Mouse (Mus musculus): ENCODE measurements around the gene Osbp2.
A peak's percentile ranks its signal among the peaks of the same experiment; 100 is the strongest.

Gene Osbp2

DNA sequence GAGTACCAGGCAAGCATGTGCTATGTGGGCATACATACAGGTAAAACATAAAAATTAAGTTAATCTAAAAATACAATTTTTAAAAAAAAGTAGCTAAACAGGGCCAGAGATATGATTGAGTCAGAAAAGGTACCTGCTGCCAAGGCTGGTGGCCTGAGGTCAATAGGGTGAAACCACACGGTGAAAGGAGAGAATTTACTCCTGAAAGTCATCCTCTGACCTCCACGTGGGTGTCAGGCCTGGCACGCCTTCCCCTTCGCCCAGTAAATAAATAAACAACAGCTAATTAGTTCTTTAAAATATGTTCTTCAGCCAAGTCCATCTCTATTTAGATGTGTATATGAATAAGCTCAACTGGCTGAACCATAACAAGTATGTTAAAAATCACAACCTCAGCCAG is 3.3 kb downstream of the Osbp2 start:
- no peak for DNase-seq

GRCm38 (mm10) chr11:3859778-3860177 is 3.9 kb downstream of the Osbp2 start:
- DNase-seq: no peak

DNA sequence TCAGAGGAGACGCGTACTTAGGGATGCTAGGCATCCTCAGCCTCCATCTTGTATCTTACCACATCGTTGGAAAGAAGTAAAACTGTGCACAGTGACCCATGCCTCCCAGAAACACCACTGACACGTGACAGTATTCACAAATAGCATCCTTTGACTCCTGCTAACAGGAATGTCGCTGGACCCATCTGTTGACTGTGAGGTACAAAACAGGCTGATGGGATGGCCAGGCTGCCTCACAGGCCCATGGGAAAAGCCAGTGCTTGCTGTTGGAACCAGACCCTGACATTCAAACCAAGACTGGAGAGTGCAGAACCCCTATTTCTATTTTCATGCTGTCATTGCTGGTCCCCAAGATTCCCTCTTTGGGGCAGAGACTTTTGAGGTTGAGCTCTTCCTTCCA is 5.8 kb downstream of the Osbp2 start:
- no peak for DNase-seq

DNA sequence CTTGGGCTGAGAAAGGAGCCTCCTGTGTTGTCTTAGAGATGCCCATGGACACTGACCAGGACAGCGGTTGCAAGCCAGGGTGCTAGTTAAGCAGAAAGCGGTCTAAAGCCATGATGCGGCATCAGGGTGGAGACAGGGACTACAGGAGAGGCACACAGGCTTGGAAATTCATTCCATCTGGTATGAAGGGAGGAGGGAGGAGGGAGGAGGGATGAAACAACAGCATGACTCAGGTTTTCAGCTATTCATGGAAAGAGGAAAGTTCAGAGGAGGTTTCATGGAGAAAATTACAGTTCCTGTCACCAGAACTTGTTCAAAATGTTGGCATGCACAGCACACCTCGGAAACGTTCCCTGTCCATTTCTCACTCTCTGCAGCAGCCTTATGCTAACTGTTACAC is 7.9 kb downstream of the Osbp2 start:
- no peak for DNase-seq

GRCm38 (mm10) chr11:3854156-3854555 is 9.5 kb downstream of the Osbp2 start:
- no peak for DNase-seq

GRCm38 (mm10) chr11:3853481-3854034 is 10.1 kb downstream of the Osbp2 start:
- DNase-seq: peak; percentile 56

GRCm38 (mm10) chr11:3853031-3853430 is 10.7 kb downstream of the Osbp2 start:
- no peak for DNase-seq

GRCm38 (mm10) chr11:3851872-3852271 is 11.8 kb downstream of the Osbp2 start:
- DNase-seq: no peak

GRCm38 (mm10) chr11:3850746-3851277 is 12.9 kb downstream of the Osbp2 start:
- no peak for DNase-seq

DNA sequence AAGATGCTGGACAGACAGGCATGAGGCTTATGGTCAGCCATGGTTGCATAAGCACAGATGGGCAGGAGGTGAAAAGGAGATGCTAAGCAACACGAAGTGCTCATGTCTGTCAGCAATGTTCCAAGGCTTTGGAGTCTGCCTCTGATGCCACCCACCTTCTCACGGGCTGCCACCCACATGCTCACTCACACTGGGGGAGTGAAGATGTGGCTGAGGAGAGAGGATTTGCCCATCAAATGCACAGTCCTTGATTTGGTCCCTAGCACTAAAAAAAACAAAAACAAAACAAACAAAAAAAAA is 13.4 kb downstream of the Osbp2 start:
- DNase-seq: no peak

DNA sequence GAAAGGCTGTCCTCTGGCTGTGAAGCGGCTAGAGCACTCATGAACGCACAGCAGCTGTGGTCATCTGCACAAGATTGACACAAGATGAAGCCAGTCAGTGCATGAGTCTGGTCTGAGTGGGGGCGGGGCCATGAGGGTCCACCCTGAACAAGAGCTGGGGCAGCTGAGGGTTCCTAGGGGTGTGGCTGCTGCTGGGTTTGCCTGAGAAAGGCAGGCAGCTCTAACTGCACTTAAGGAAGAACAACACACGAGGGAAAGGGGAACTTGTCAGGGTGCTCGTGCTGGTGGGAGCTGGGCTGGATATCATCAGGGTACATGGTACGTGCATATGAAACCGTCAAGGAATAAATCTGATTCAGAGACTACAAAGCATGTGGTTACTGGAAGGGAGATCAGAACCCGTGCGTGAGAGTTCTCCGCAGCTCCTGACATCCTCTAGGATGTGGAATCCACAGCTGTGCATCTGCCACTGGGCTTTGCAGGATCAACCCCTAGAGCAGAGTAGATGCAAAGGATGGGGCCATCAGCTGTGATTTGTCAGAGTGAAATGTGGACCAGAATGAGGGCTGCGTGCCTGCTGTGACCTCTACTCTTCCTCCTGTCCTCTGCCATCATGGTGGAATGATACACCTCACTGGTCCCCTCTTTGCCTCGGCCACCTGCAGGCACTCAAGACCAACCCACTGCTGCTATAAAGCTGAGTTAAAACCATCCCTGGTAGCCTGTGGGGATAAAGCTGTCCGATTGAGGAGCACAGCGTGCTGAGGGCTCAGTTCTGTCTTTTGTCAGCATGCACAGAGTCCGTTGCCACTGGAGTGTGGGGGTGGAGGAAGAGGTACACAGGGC is 14.0 kb downstream of the Osbp2 start:
- no peak for DNase-seq

- no peak for DNase-seq
Measured at GRCm38 (mm10) chr11:3846351-3846750, 17.4 kb downstream of the Osbp2 start.

DNA sequence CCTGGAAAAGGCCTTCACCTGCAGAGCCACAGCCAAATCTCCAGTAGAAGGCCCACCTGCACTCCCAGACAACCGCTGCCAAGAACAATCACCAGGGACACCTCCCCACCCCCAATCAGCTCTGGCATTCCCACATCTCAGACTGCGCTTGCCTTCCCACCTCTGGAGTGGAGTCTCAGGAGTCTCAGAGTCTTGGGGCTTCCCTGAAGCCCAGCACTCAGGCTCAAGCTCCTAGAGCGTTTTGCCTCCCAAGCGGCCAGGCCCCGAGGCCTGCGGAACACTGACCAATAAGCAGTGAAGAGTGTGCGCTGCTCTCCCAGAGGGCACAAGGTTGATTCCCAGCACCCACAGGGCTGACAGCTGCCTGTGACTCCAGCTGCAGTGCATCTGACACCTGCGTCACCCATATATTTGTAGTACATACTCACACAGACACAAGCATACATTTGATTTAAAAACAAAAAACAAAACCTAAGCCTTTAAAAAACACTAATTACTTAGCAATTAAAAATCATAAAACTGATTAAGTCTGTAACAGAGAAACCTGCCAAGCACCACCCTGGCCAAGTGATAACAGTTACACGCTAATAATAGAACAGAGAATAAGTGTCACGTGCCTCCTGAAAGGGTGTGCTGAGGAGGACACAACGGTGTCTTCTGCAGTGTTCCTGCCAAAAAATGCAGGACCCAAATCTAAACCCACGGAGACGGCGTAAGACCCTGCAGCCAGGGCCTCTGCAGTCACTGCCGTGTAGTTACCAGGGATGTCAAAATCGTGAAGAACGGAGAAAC is 19.6 kb downstream of the Osbp2 start:
- no peak for DNase-seq

- no peak for DNase-seq
Measured at GRCm38 (mm10) chr11:3835271-3835670, 28.4 kb downstream of the Osbp2 start.

- no peak for DNase-seq
Measured at GRCm38 (mm10) chr11:3834421-3835098, 29.1 kb downstream of the Osbp2 start.

DNA sequence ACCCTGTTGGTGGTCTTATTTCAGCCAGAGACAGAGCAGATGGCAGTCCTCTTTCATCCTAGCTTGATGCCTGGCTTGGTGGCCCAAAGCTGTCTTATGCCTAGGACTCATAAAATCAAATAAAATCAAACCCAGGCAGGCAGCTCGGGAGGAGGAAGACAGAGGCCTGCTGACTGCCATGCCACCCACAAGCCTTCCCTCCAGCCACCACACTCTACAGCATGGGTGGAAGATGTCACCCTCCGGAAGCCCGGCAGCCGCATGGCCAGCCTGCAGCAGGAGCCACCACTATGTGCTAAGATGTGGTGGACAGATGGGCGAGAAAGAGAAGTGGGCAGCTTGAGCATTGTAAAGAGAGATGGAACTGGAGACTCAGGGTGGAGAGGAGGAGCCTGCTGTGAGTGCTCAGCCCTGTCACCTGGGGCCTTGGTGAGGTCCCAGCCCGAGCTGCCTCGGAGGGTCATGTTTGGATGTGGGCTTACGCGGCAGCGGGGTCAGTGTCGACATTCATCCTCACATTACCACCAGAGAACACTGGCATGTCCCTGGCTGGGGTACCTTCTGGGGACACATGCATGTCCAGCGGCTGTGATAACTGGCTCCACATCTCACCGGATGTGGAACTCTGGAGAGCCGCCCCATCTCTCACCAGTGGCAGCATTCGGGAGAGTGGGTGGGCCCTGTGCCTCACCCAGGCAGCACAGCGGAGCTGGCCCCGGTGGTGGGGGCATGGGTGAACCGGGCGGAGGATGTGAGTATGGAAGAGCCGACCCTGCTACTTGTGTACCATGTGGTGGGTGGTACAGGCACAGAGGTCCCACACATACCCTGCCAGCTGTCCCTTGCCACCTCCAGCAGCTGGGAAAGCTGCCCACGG is 29.9 kb downstream of the Osbp2 start:
- DNase-seq: no peak

- peak; percentile 40 for DNase-seq
Measured at GRCm38 (mm10) chr11:3832193-3832901, 31.4 kb downstream of the Osbp2 start.

DNA sequence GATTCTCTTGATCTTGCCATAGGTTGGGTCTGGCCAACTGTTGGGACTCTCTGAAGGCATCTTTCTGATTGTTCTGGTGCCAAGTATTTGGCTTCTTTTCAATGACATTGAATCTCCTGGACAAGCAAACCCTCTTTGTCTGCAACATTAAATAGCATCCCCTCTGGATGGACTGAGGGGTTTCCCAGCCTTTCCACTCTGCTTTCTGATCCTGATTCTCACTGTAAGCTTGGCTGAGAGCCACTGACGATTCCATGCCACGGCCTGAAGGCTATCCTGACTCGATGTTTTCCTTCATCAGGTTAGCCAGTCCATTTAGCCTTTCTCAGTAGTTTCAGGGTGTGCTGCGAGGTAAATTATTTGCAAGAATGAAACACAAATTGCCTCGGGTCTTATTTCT is 34.0 kb downstream of the Osbp2 start:
- DNase-seq: no peak

- DNase-seq: no peak
Measured at GRCm38 (mm10) chr11:3824138-3824537, 39.6 kb downstream of the Osbp2 start.

GRCm38 (mm10) chr11:3823378-3823777 is 40.3 kb downstream of the Osbp2 start:
- no peak for DNase-seq

DNA sequence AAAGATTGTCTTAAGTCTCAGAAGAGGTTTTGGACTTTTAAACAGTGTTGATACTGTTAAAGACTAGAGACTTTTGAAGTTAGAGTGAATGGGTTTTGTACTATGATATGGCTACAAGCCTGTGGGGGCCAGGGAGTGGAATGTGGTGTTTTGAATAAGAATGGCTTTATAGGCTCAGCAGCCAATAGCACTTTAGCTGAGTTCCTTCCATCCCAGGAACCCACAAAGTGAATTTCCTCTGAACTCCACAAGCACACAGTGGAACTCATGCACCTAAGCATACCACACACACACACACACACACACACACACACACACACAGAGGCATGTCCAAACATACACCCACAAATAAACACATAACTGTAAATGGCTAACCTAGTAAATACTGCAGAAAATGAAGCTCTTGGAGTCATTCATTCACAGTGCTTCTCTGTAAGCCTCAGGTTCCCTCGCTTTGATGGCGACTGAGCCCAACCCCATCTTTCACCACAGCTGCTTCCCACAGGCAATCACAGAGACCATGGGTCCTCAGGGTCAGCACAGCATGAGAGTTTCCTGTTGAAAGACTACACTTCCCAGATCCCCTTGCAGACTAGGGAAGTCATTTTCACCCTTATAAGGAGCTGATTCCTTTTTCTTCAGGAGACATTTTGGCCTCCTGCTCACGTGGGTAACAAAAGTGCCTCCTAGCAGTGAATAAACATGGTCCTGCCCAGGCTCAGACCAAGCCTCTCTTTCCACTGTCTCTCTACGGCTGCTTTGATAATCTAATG is 45.5 kb downstream of the Osbp2 start:
- no peak for DNase-seq

All from right cerebral cortex, postnatal 14 days (tissue).